Mouse (Mus musculus) liver, postnatal 0 days (tissue): Measurements from ENCODE around the gene Lacc1.

Experiments used
- CTCF ChIP-seq: sonication (generic); IDR thresholded peaks from 2 replicates; pipeline ENCODE4 v1.5.1; 2016; ENCODE audit warnings: antibody characterized with exemption, low read depth
- EP300 ChIP-seq: IDR thresholded peaks from 2 replicates; pipeline ENCODE4 v1.6.1; 2016; ENCODE audit warnings: antibody characterized with exemption, low read depth, mild to moderate bottlenecking

GRCm38 (mm10) chr14:77032433-77032832 is 4.3 kb downstream of the Lacc1 start:
- no peak for TF ChIP-seq CTCF
- TF ChIP-seq EP300, result no peak
